Mouse (Mus musculus): Measurements from ENCODE around the gene Creg2.
"Not testable (repeated sequence)": the region's sequence is repeated elsewhere in the genome, so short reads cannot be mapped to it uniquely, and the experiment has no call there.

DNA sequence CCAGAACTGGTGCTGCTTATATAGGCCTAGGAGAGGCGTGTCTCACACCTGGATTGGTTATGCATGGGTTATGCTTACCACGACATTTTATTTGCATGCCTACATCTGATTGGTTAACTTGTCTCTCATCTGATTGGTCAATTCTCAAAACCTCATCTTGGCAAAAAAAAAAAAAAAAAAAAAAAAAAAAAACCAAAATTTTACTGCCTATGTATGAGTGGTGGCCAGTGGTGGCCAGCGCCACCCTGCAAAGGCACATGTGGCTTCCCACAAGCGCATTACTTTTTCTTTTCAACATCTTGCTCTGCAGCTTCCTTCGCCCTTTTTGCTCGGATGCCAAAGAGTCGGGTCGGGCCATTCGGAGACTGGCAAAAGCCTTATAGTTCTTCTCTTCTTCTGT lies 54.1 kb downstream of the Creg2 start:
- not testable (repeated sequence) for TF ChIP-seq CTCF (IDR thresholded peaks at IDR 0.05; ENCODE audit: extremely low read depth, insufficient read length, insufficient replicate concordance, low read depth, low read length); POLR2A (IDR thresholded peaks at IDR 0.05; ENCODE audit: low read depth, low read length)

Data from small intestine, adult 2 months (tissue).